Mouse (Mus musculus) thymus, adult 18-20 months (tissue): ENCODE measurements around the gene Ddx46.
A peak's percentile ranks its signal among the peaks of the same experiment; 100 is the strongest.
"Not testable (repeated sequence)": the region's sequence is repeated elsewhere in the genome, so short reads cannot be mapped to it uniquely, and the experiment has no call there.

Experiments
- DNase-seq, 2 experiments: peaks; one replicate each; pipeline ENCODE4 v3.0.0; 2022; ENCODE audit warnings: mixed read lengths in 2 of 2

Gene Ddx46

DNA sequence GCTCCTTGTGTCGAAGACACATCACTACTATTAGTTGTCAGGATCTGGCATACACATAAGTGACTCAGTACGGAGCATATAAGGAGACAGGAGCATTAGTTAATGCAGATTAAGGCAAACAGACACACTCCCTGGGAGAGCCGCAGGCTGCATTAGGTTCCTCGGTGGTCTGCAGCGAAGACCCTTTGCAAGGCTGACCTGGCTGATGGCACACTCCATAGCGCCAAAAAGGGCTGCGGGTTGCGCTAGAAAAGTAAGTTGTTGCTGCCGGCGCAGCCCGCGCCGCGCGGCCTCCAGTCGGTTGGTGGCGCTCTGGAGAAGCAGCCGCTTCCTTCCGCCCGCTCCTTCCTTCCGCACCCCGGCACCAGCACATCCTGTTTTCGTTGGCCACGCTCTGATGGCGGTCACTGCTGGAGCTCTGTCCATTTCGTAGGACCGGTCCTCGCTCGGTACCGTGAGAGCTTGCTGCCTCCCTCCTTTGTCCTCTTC is at the start of gene Ddx46:
Ddx46 (plus strand) TSS at position 389 of the 489 bp plus-strand sequence.
- peak; percentile 70 to 71 for DNase-seq

- no peak for DNase-seq
Measured at GRCm38 (mm10) chr13:55591961-55592490, 42.8 kb upstream of the Ddx46 start.

GRCm38 (mm10) chr13:55592512-55593253 is 42.1 kb upstream of the Ddx46 start:
- DNase-seq = peak; percentile 97

DNA sequence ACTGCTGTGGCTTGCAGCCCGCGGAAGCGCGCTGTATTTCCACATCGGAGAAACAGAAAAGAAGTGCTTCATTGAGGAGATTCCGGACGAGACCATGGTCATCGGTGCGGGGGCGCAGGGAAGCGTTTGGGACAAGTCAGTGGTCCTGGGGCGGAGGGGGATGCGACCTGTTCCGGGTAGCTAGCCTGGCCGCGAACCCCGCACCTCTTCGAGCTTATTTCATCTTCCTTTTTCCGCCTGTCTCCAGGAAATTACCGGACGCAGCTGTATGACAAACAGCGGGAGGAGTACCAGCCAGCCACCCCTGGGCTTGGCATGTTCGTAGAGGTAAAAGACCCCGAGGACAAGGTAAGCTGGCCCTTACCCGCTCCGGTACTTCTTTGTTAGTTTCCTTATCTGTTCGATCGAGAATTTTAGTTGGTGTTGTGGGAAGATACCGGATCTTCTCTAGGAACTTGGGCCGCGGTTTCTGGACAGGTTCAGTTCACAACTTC is 41.5 kb upstream of the Ddx46 start:
- no peak for DNase-seq

GRCm38 (mm10) chr13:55595375-55595774 is 39.5 kb upstream of the Ddx46 start:
- no peak for DNase-seq

DNA sequence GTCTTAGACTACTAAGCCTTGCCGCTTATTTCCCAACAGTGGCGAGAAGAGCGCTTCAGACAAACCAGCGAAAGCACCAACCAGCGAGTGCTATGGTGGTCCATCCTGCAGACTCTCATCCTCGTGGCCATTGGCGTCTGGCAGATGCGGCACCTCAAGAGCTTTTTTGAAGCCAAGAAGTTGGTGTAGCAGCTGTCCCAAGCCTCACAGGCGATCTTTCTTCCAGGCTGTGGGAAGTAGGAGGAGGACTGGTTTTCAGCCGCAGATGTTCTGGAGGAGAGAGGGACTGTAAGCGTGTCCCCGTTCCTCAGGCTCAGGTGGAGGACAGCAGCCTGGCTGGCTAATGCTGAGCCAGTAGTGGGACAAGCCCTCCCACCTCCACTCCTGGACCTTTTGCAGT is 38.0 kb upstream of the Ddx46 start:
- no peak for DNase-seq

GRCm38 (mm10) chr13:55599566-55600540 is 35.0 kb upstream of the Ddx46 start, which contains the start of gene B4galt7:
Gene B4galt7 (plus strand): TSS chr13:55599896.
- DNase-seq = peak; percentile 45 to 63

DNA sequence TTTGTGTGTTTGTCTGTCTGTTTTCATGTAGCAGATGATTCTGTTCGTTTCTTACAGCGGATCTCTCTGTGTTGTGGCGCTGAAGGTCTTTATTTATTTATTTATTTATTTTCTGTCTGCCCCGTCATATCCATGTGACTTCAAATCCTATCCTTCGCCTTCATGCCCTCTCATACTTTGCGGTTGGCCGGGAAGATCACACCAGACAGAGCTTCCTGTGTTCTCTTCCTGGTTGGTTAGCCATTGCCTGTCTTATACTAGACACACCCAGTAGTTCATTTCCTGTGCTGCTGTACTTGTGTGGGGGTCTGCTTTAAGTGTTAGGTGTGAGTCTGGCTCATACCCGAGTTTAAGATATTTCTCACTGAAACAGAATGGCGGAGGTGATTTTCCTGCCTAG is 34.2 kb upstream of the Ddx46 start:
- DNase-seq = peak in 1 of 2 experiments; percentile 41

- peak; percentile 51 to 56 for DNase-seq
Measured at GRCm38 (mm10) chr13:55601611-55602010, 33.2 kb upstream of the Ddx46 start.

DNA sequence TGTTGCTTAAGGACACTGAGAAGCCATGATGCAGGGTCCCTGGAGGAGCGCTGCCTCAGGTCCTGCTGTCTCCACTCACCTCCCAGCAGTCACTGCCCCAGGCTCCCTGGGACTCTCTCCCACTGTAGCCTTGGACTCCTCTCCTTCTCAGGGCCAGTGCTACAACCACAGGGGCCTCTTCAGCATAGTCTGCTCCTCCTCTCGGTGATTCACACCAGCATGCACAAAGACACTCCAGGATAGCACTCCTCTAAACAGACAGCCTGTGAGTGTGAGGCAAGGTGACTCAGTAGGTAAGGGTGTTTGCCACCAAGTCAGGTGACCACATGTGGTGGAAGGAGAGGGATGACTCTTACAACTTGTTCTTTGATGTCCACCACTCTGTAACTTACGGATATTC is 30.2 kb upstream of the Ddx46 start:
- no peak for DNase-seq

DNA sequence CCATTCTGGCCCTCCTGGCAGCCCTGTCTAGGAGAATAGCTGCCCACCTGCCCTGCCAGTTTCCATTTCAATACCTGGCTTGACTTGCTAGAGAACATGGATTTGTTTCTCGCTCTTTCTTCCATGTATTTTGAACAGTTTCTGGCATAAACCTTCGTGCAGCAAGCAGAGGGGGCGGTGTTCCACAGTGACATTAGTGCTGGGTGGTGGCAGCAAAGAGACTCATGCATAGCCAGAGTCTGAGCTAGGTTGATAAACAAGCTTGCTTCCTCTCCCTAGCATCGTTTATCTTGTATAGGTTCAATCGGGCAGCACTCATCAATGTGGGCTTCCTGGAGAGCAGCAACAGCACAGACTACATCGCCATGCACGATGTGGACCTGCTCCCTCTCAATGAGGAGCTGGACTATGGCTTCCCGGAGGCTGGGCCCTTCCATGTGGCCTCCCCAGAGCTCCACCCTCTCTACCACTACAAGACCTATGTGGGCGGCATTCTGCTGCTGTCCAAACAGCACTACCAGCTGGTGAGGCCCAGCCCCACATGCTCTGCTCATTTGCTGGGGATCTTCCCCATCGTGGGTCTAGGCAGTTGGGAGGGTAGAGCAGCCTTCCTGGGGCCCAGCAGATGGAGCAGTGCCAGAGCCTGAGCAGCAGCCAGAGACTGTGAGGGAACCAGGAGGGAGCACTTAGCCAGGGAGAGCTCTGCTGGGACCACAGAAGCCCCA is 27.8 kb upstream of the Ddx46 start:
- no peak for DNase-seq

DNA sequence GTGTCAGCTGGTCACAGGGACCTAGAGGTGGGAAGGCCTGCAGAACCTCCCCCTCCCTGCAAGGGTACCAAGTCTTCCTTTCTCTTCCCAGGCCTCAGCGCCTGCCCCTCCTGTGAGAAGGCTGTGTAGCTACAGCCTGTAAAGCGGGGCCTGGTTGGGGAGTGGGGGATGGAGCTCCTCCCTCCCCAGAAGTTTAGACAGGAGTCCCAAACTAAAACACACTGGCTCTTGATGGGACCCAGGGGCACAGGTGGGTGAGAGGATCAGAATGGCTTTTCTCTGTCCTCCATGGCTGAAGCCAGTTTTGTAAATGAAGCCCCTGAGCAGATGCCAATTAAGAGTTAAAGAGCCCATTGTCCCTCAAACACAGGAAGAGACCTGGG is 27.2 kb upstream of the Ddx46 start:
- no peak for DNase-seq

- DNase-seq = no peak
Measured at GRCm38 (mm10) chr13:55611996-55612395, 22.8 kb upstream of the Ddx46 start.

- DNase-seq = no peak
Measured at GRCm38 (mm10) chr13:55613471-55613870, 21.4 kb upstream of the Ddx46 start.

- DNase-seq = no peak
Measured at GRCm38 (mm10) chr13:55619328-55619727, 15.5 kb upstream of the Ddx46 start.

DNA sequence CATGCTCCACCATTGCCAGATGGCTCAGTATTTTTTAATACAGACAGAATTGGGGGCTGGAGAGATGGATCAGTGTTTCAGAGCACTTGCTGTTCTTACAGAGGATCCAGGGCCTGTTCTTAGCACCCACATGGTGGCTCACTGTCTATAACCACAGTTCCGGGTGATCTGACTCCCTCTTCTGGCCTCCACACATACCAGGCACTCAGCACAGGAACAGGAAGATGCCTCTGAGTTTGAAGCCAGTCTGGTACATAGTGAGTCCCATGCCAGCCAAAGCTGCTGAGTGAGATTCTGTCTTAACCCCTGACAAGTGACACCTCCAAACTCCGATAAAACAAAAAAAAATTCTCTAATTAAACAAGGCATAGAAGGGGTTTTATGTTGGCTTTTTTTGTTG is 14.6 kb upstream of the Ddx46 start:
- no peak for DNase-seq

GRCm38 (mm10) chr13:55622156-55622648 is 12.6 kb upstream of the Ddx46 start:
- not testable (repeated sequence) for DNase-seq

- peak; percentile 76 to 80 for DNase-seq
Measured at GRCm38 (mm10) chr13:55622649-55623541, 11.9 kb upstream of the Ddx46 start, which contains the start of gene Caml. Gene Caml (plus strand): TSS chr13:55623005.

- DNase-seq = no peak
Measured at GRCm38 (mm10) chr13:55635146-55635571, 332 bp downstream of the Ddx46 start.

GRCm38 (mm10) chr13:55636185-55636983 is 1.6 kb downstream of the Ddx46 start:
- DNase-seq = no peak
